In the genomic region with DNA sequence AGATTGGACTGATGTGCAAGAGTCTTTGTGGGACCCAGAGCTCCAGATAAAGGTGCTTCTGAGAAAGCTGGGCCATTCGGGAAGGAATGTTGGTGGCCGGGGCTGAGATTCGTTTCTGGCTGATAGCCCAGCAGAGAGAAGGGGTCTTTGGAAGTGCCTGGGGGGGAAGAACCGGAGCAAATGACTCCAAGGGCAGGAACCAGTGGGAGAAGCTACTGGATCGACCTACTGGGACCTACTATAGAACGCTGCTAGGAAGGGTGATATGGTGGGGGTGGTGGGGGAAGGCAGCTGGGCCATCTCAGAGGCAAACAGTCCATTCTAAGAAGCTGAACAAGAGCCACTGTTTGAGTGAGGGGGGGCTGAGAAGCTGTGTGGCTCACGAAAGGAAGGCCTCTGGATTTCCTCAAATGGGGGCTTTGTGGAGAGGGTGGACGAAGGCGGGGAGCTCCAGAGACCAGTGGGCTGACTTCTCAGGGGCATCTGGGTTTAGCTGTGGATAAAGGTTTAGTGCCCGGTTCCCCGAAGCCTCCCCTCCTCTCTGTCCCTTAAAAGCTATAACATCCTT, we compare ENCODE assay signal across 15 mouse cellular contexts. TPM values are rescaled to one million over a fixed set of nuclear protein-coding genes. Genes with fewer than 3 reads are reported as not detected.
DNase-seq lines count a peak whose midpoint lies in the region; ATAC-seq and TF ChIP-seq lines count a peak whose summit lies in the region.
"Had no signal": no experiment of that assay in that cellular context is flagged by ENCODE, and none has a peak within 500 bp of the region (broad histone marks: within the 10 kb centered on the region; RNA-seq: fewer than 3 reads in every experiment).

No protein-coding gene starts in this region.

- no peak overlapping the region for H3K9ac ChIP-seq in kidney, postnatal 0 days (ENCODE audit: low read depth, low read length)
- H3K9ac ChIP-seq in forebrain, embryonic 15.5 days (replicated peaks): no peak overlapping the region
- no peak overlapping the region for H3K9ac ChIP-seq in hindbrain, embryonic 16.5 days (ENCODE audit: low read depth, low read length)
- H3K9ac ChIP-seq in neural tube, embryonic 14.5 days (replicated peaks; ENCODE audit: low read depth, low read length): no peak overlapping the region
- H3K9ac ChIP-seq: heart, embryonic 15.5 days; liver, embryonic 13.5 days had no signal

- H3K27ac ChIP-seq in kidney, postnatal 0 days: no peak overlapping the region
- H3K27ac ChIP-seq in forebrain, embryonic 15.5 days (replicated peaks): peak overlapping the region; percentile 79
- peak overlapping the region; percentile 83 for H3K27ac ChIP-seq in hindbrain, embryonic 16.5 days (ENCODE audit: low read depth, low read length)
- peak overlapping the region; percentile 70 for H3K27ac ChIP-seq in neural tube, embryonic 14.5 days (ENCODE audit: low read depth, low read length)
- H3K27ac ChIP-seq: heart, embryonic 15.5 days; liver, embryonic 13.5 days had no signal

- H3K9me3 ChIP-seq in kidney, postnatal 0 days (replicated peaks; ENCODE audit: low read length): no peaks in the 10 kb centered on the region
- no peaks in the 10 kb centered on the region for H3K9me3 ChIP-seq in forebrain, embryonic 15.5 days
- no peaks in the 10 kb centered on the region for H3K9me3 ChIP-seq in hindbrain, embryonic 16.5 days (ENCODE audit: control insufficient read depth, low read length)
- no peaks in the 10 kb centered on the region for H3K9me3 ChIP-seq in neural tube, embryonic 14.5 days (ENCODE audit: control insufficient read depth, low read length)
- H3K9me3 ChIP-seq: G1E; heart, embryonic 15.5 days; liver, embryonic 13.5 days had no signal

- H3K4me1 ChIP-seq in kidney, postnatal 0 days (replicated peaks; ENCODE audit: insufficient read depth, low read length): 0 out of 2 replicates have a peak, but pooled peaks cover 5% of the 10 kb centered on the region
- peaks cover 21% of the 10 kb centered on the region for H3K4me1 ChIP-seq in forebrain, embryonic 15.5 days
- H3K4me1 ChIP-seq in hindbrain, embryonic 16.5 days (ENCODE audit: control insufficient read depth, insufficient read depth, low read depth, low read length): peaks cover 5% of the 10 kb centered on the region
- H3K4me1 ChIP-seq in neural tube, embryonic 14.5 days (ENCODE audit: control insufficient read depth, insufficient read depth, low read length): peaks cover under 1% of the 10 kb centered on the region; the same call in 1 of the 2 replicates

- H3K27me3 ChIP-seq in kidney, postnatal 0 days (ENCODE audit: insufficient read depth, low read length): no peaks in the 10 kb centered on the region
- no peaks in the 10 kb centered on the region for H3K27me3 ChIP-seq in forebrain, embryonic 15.5 days
- H3K27me3 ChIP-seq in hindbrain, embryonic 16.5 days (replicated peaks; ENCODE audit: control insufficient read depth, insufficient read depth, low read length): no peaks in the 10 kb centered on the region
- H3K27me3 ChIP-seq in neural tube, embryonic 14.5 days (ENCODE audit: control insufficient read depth, insufficient read depth, low read length): no peaks in the 10 kb centered on the region
- H3K27me3 ChIP-seq: liver, embryonic 13.5 days had no signal

- peak; percentile 22 for DNase-seq in kidney, postnatal 0 days (ENCODE audit: low spot score)
- no peak for DNase-seq in kidney, postnatal 36 days
- DNase-seq in heart, postnatal 4 days: no peak
- no peak for DNase-seq in right cerebral cortex, postnatal 25 days
- DNase-seq: adrenal gland, postnatal 36 days; liver, embryonic 13.5 days; lung, postnatal 14 days had no signal

- no peak overlapping the region for H3K4me3 ChIP-seq in kidney, postnatal 0 days (replicated peaks; ENCODE audit: low read depth, low read length)
- H3K4me3 ChIP-seq in forebrain, embryonic 15.5 days: no peak overlapping the region
- H3K4me3 ChIP-seq in hindbrain, embryonic 16.5 days (ENCODE audit: low read length): no peak overlapping the region
- H3K4me3 ChIP-seq in neural tube, embryonic 14.5 days (ENCODE audit: low read depth, low read length): no peak overlapping the region
- H3K4me3 ChIP-seq: heart, embryonic 15.5 days; liver, embryonic 13.5 days had no signal

- H3K4me2 ChIP-seq in kidney, postnatal 0 days (ENCODE audit: low read length): no peak overlapping the region
- no peak overlapping the region for H3K4me2 ChIP-seq in forebrain, embryonic 15.5 days (replicated peaks)
- no peak overlapping the region for H3K4me2 ChIP-seq in hindbrain, embryonic 16.5 days (ENCODE audit: low read length)
- no peak overlapping the region for H3K4me2 ChIP-seq in neural tube, embryonic 14.5 days (ENCODE audit: low read depth, low read length)
- H3K4me2 ChIP-seq: heart, embryonic 15.5 days; liver, embryonic 13.5 days had no signal

- 72% methylated on average over 11 of the region's 11 CpGs for WGBS in kidney, postnatal 0 days
- 67% methylated on average over 11 of the region's 11 CpGs for WGBS in forebrain, embryonic 15.5 days
- WGBS in hindbrain, embryonic 16.5 days: 60% methylated on average over 11 of the region's 11 CpGs
- 69% methylated on average over 11 of the region's 11 CpGs for WGBS in neural tube, embryonic 14.5 days

- TF ChIP-seq CTCF in kidney, postnatal 0 days (IDR thresholded peaks at IDR 0.05; ENCODE audit: low read depth): no peak

- no peak for ATAC-seq in kidney, postnatal 0 days (replicated peaks; ENCODE audit: low FRiP score, low read depth)
- no peak for ATAC-seq in forebrain, embryonic 15.5 days (replicated peaks)
- peak; percentile 29 for ATAC-seq in hindbrain, embryonic 16.5 days
- peak; percentile 22 for ATAC-seq in neural tube, embryonic 14.5 days (ENCODE audit: low read depth)
- ATAC-seq: inflammation-experienced regulatory T-cells, adult 6 months had no signal

- peaks cover 6% of the 10 kb centered on the region; the same call in 1 of the 2 replicates for H3K36me3 ChIP-seq in kidney, postnatal 0 days (ENCODE audit: insufficient read depth, low read length)
- peaks cover 19% of the 10 kb centered on the region for H3K36me3 ChIP-seq in forebrain, embryonic 15.5 days
- H3K36me3 ChIP-seq in hindbrain, embryonic 16.5 days (ENCODE audit: control insufficient read depth, insufficient read depth, low read length): peaks cover 16% of the 10 kb centered on the region
- peaks cover 16% of the 10 kb centered on the region for H3K36me3 ChIP-seq in neural tube, embryonic 14.5 days (ENCODE audit: control insufficient read depth, insufficient read depth, low read length)

RNA-seq across cellular contexts. Expression of gene Gpr37l1, which starts 7.8 kb away (rescaled TPM):
- not detected in 2 replicates for polyA plus RNA-seq in kidney, postnatal 0 days (2015; fragmentation: Nextera tagmentation; extraction: Ambion mirVana)
- polyA plus RNA-seq in forebrain, embryonic 15.5 days (2015; fragmentation: Nextera tagmentation; extraction: Ambion mirVana): 0.31 and 0.33 TPM in 2 replicates
- 2.7 and 6.1 TPM in 2 replicates for polyA plus RNA-seq in hindbrain, embryonic 16.5 days (2015; fragmentation: Nextera tagmentation; extraction: Ambion mirVana)
- 0.94 and 0.95 TPM in 2 replicates for polyA plus RNA-seq in neural tube, embryonic 14.5 days (2014; fragmentation: Nextera tagmentation; extraction: Ambion mirVana)
- under 1 TPM in 1 of 2 experiments, not detected in 1; 0.18 TPM for total RNA-seq in heart, postnatal 4 days (2021)
- total RNA-seq: granulocyte monocyte progenitor cell, adult 5-6 weeks had no signal
- polyA plus RNA-seq: G1E; heart, embryonic 15.5 days; inflammation-experienced regulatory T-cells, adult 6 months; kidney, embryonic 16.5 days; liver, embryonic 13.5 days had no signal

RNA-seq across cellular contexts. Expression of gene Arl8a, which starts 13.0 kb away (rescaled TPM):
- polyA plus RNA-seq in kidney, postnatal 0 days (2015; fragmentation: Nextera tagmentation; extraction: Ambion mirVana): 47.4 and 49.3 TPM in 2 replicates
- 301 and 307 TPM in 2 replicates for polyA plus RNA-seq in forebrain, embryonic 15.5 days (2015; fragmentation: Nextera tagmentation; extraction: Ambion mirVana)
- polyA plus RNA-seq in hindbrain, embryonic 16.5 days (2015; fragmentation: Nextera tagmentation; extraction: Ambion mirVana): 329 and 392 TPM in 2 replicates
- polyA plus RNA-seq in neural tube, embryonic 14.5 days (2014; fragmentation: Nextera tagmentation; extraction: Ambion mirVana): 335 and 370 TPM in 2 replicates
- total RNA-seq in heart, postnatal 4 days (2021): 10 to 100 TPM; 33.5 to 36.8 TPM

RNA-seq across cellular contexts. Expression of gene Ptpn7, which starts 27.1 kb away (rescaled TPM):
- polyA plus RNA-seq in kidney, postnatal 0 days (2015; fragmentation: Nextera tagmentation; extraction: Ambion mirVana): 0.38 and 0.42 TPM in 2 replicates
- polyA plus RNA-seq in forebrain, embryonic 15.5 days (2015; fragmentation: Nextera tagmentation; extraction: Ambion mirVana): 0.23 and 0.24 TPM in 2 replicates
- polyA plus RNA-seq in hindbrain, embryonic 16.5 days (2015; fragmentation: Nextera tagmentation; extraction: Ambion mirVana): 0.24 and 0.30 TPM in 2 replicates
- polyA plus RNA-seq in neural tube, embryonic 14.5 days (2014; fragmentation: Nextera tagmentation; extraction: Ambion mirVana): 0.15 and 0.58 TPM in 2 replicates
- under 1 TPM; 0.47 to 0.52 TPM for total RNA-seq in heart, postnatal 4 days (2021)

RNA-seq across cellular contexts. Expression of gene Lgr6, which starts 54.6 kb away (rescaled TPM):
- 0.83 and 0.88 TPM in 2 replicates for polyA plus RNA-seq in kidney, postnatal 0 days (2015; fragmentation: Nextera tagmentation; extraction: Ambion mirVana)
- 0.41 and 0.61 TPM in 2 replicates for polyA plus RNA-seq in forebrain, embryonic 15.5 days (2015; fragmentation: Nextera tagmentation; extraction: Ambion mirVana)
- 1.4 and 1.7 TPM in 2 replicates for polyA plus RNA-seq in hindbrain, embryonic 16.5 days (2015; fragmentation: Nextera tagmentation; extraction: Ambion mirVana)
- polyA plus RNA-seq in neural tube, embryonic 14.5 days (2014; fragmentation: Nextera tagmentation; extraction: Ambion mirVana): 1.4 TPM in 2 replicates
- 1 to 10 TPM; 8.6 to 9.4 TPM for total RNA-seq in heart, postnatal 4 days (2021)
- total RNA-seq: granulocyte monocyte progenitor cell, adult 5-6 weeks had no signal

Comparison
In these comparisons a context has a peak if more than half of its experiments do, and no peak if none do; other contexts are left out.
1. ATAC-seq: peak in hindbrain, embryonic 16.5 days (single experiment) and neural tube, embryonic 14.5 days (single experiment); none in kidney, postnatal 0 days (single experiment) and forebrain, embryonic 15.5 days (single experiment).